Mouse (Mus musculus) megakaryocyte, adult 5-6 weeks (primary cell): Measurements from ENCODE around the gene Htr3a. TPM values are rescaled to one million over a fixed set of nuclear protein-coding genes. Genes with fewer than 3 reads are reported as not detected.

Experiments
- ATAC-seq: 2 replicates; pipeline ENCODE4 v1.8.0; 2016; ENCODE audit warnings: mild to moderate bottlenecking, inconsistent platforms; ENCODE audit not compliant: poor library complexity, severe bottlenecking
- total RNA-seq, 2 experiments: library from RNA; stranded (forward) in 1 of 2; stranded (reverse) in 1 of 2; fragments of 153-499, 151-499 nt in 1 of 2; fragments of 221-1000, 200-1000 nt in 1 of 2; gene quantifications; 2 replicates each; pipeline versions ENCODE4 v1.2.3 to v1.2.4; 2015 to 2017

The Htr3a gene
- total RNA-seq (2015) (not detected in 2 replicates), total RNA-seq (2017) (not detected in 2 replicates)

GRCm38 (mm10) chr9:48910885-48911537 is at the start of gene Htr3a:
Gene Htr3a (minus strand): TSS chr9:48911099.
- no peak for ATAC-seq

GRCm38 (mm10) chr9:48947565-48947964 is 36.7 kb upstream of the Htr3a start:
- no peak for ATAC-seq

- no peak for ATAC-seq
These were observed 31.4 kb upstream of the Htr3a start for GRCm38 (mm10) chr9:48942349-48942748.

GRCm38 (mm10) chr9:48929436-48929835 is 18.5 kb upstream of the Htr3a start:
- no peak for ATAC-seq

- no peak for ATAC-seq
These were observed 17.9 kb upstream of the Htr3a start for GRCm38 (mm10) chr9:48928781-48929180.

GRCm38 (mm10) chr9:48916011-48916788 is 5.3 kb upstream of the Htr3a start:
- ATAC-seq = no peak

GRCm38 (mm10) chr9:48904421-48904820 is 6.5 kb downstream of the Htr3a start:
- no peak for ATAC-seq

- no peak for ATAC-seq
These were observed 7.1 kb downstream of the Htr3a start for GRCm38 (mm10) chr9:48903766-48904165.

GRCm38 (mm10) chr9:48898551-48898950 is 12.3 kb downstream of the Htr3a start:
- ATAC-seq = no peak

- no peak for ATAC-seq
These were observed 14.9 kb downstream of the Htr3a start for GRCm38 (mm10) chr9:48895819-48896536.

GRCm38 (mm10) chr9:48894755-48895154 is 16.1 kb downstream of the Htr3a start:
- no peak for ATAC-seq

- peak; percentile 47; the same call in 1 of the 2 replicates for ATAC-seq
These were observed 16.9 kb downstream of the Htr3a start for GRCm38 (mm10) chr9:48893986-48894385.

- no peak for ATAC-seq
These were observed 21.8 kb downstream of the Htr3a start for GRCm38 (mm10) chr9:48889093-48889492.

GRCm38 (mm10) chr9:48872896-48873295 is 38.0 kb downstream of the Htr3a start:
- no peak for ATAC-seq

- no peak for ATAC-seq
These were observed 44.3 kb downstream of the Htr3a start for GRCm38 (mm10) chr9:48866523-48867121.

GRCm38 (mm10) chr9:48865235-48865634 is 45.7 kb downstream of the Htr3a start:
- no peak for ATAC-seq

- ATAC-seq = no peak
These were observed 49.4 kb downstream of the Htr3a start for GRCm38 (mm10) chr9:48861481-48861880.

GRCm38 (mm10) chr9:48860526-48860845 is 50.4 kb downstream of the Htr3a start:
- peak; percentile 98 for ATAC-seq

- ATAC-seq = no peak
These were observed 50.9 kb downstream of the Htr3a start for GRCm38 (mm10) chr9:48859828-48860525.

- no peak for ATAC-seq
These were observed 53.0 kb downstream of the Htr3a start for GRCm38 (mm10) chr9:48857944-48858343.

GRCm38 (mm10) chr9:48856240-48856639 is 54.7 kb downstream of the Htr3a start:
- ATAC-seq = no peak
